8 mouse cellular contexts compared by ENCODE assay signal in genomic region chr4:62629905-62630304, GRCm38 (mm10).
DNase-seq lines count a peak whose midpoint lies in the region; ATAC-seq and TF ChIP-seq lines count a peak whose summit lies in the region.

No protein-coding gene starts in this region.

- WGBS in heart, embryonic 13.5 days: 20% methylated on average over 4 of the region's 4 CpGs
- 47% methylated on average over 4 of the region's 4 CpGs for WGBS in heart, embryonic 16.5 days
- 74% methylated on average over 4 of the region's 4 CpGs for WGBS in small intestine, adult 2 months
- WGBS in midbrain, postnatal 0 days: 59% methylated on average over 4 of the region's 4 CpGs

- no peak for DNase-seq in heart, postnatal 4 days
- DNase-seq in CD4-positive helper T cell, adult 2 months (ENCODE audit: low read depth, low spot score): peak; percentile 79
- DNase-seq in urinary bladder, postnatal 14 days (ENCODE audit: low spot score): no peak
- DNase-seq in yolk sac, embryonic 10.5 days (ENCODE audit: low spot score): no peak
- no peak for DNase-seq in midbrain, postnatal 0 days (ENCODE audit: low spot score)

- peak overlapping the region; percentile 59; the same call in 1 of the 2 replicates for H3K27ac ChIP-seq in heart, embryonic 13.5 days (replicated peaks)
- H3K27ac ChIP-seq in heart, embryonic 16.5 days (ENCODE audit: low read length): peak overlapping the region; percentile 44
- H3K27ac ChIP-seq in small intestine, adult 2 months (ENCODE audit: insufficient read depth, low read depth, low read length): peak overlapping the region; percentile 72
- no peak overlapping the region for H3K27ac ChIP-seq in midbrain, postnatal 0 days (ENCODE audit: low read depth, low read length)

- H3K9ac ChIP-seq in heart, embryonic 13.5 days: peak overlapping the region; percentile 50
- no peak overlapping the region for H3K9ac ChIP-seq in heart, embryonic 16.5 days (ENCODE audit: low read length)
- no peak overlapping the region for H3K9ac ChIP-seq in midbrain, postnatal 0 days (replicated peaks; ENCODE audit: low read length, poor library complexity, severe bottlenecking)

- H3K27me3 ChIP-seq in heart, embryonic 13.5 days (replicated peaks): peaks cover 60% of the 10 kb centered on the region
- H3K27me3 ChIP-seq in heart, embryonic 16.5 days (ENCODE audit: control insufficient read depth, insufficient read depth, low read length): peaks cover 6% of the 10 kb centered on the region
- no peaks in the 10 kb centered on the region for H3K27me3 ChIP-seq in small intestine, adult 2 months (ENCODE audit: control insufficient read depth, insufficient read depth, low read length)
- no peaks in the 10 kb centered on the region for H3K27me3 ChIP-seq in midbrain, postnatal 0 days (ENCODE audit: insufficient read depth, low read length)

- no peaks in the 10 kb centered on the region for H3K9me3 ChIP-seq in heart, embryonic 13.5 days
- H3K9me3 ChIP-seq in heart, embryonic 16.5 days (replicated peaks; ENCODE audit: control insufficient read depth, low read length): no peaks in the 10 kb centered on the region
- H3K9me3 ChIP-seq in midbrain, postnatal 0 days (ENCODE audit: low read length): no peaks in the 10 kb centered on the region

- TF ChIP-seq CTCF in small intestine, adult 2 months (IDR thresholded peaks at IDR 0.05; ENCODE audit: extremely low read depth, insufficient read length, insufficient replicate concordance, low read depth, low read length): no peak
- TF ChIP-seq CTCF in midbrain, postnatal 0 days (IDR thresholded peaks at IDR 0.05): no peak

- H3K4me2 ChIP-seq in heart, embryonic 13.5 days: no peak overlapping the region
- H3K4me2 ChIP-seq in heart, embryonic 16.5 days (ENCODE audit: low read depth, low read length): no peak overlapping the region
- no peak overlapping the region for H3K4me2 ChIP-seq in midbrain, postnatal 0 days (ENCODE audit: low read depth, low read length, poor library complexity, severe bottlenecking)

- H3K4me1 ChIP-seq in heart, embryonic 13.5 days: peaks cover 82% of the 10 kb centered on the region
- H3K4me1 ChIP-seq in heart, embryonic 16.5 days (ENCODE audit: control insufficient read depth, insufficient read depth, low read length): peaks cover 47% of the 10 kb centered on the region
- H3K4me1 ChIP-seq in small intestine, adult 2 months (ENCODE audit: control insufficient read depth, insufficient read depth, insufficient read length, low read length): peaks cover 52% of the 10 kb centered on the region
- 0 out of 2 replicates have a peak, but pooled peaks cover 7% of the 10 kb centered on the region for H3K4me1 ChIP-seq in midbrain, postnatal 0 days (ENCODE audit: insufficient read depth, low read length)

- TF ChIP-seq POLR2A in small intestine, adult 2 months (IDR thresholded peaks at IDR 0.05; ENCODE audit: low read depth, low read length): no peak

- no peak for ATAC-seq in heart, embryonic 13.5 days (ENCODE audit: extremely low read depth, insufficient number of reproducible peaks, low FRiP score, low TSS enrichment)
- ATAC-seq in heart, embryonic 16.5 days (replicated peaks; ENCODE audit: extremely low read depth, insufficient read depth, low FRiP score): no peak
- ATAC-seq in midbrain, postnatal 0 days (ENCODE audit: low FRiP score): no peak

- peaks cover 22% of the 10 kb centered on the region; the same call in 1 of the 2 replicates for H3K36me3 ChIP-seq in heart, embryonic 13.5 days
- H3K36me3 ChIP-seq in heart, embryonic 16.5 days (ENCODE audit: control insufficient read depth, insufficient read depth): no peaks in the 10 kb centered on the region; the same call in 1 of the 2 replicates
- H3K36me3 ChIP-seq in small intestine, adult 2 months (ENCODE audit: control insufficient read depth, insufficient read depth, low read length): peaks cover 3% of the 10 kb centered on the region; the same call in 1 of the 2 replicates
- H3K36me3 ChIP-seq in midbrain, postnatal 0 days (ENCODE audit: insufficient read depth, low read length): no peaks in the 10 kb centered on the region

- no peak overlapping the region for H3K4me3 ChIP-seq in heart, embryonic 13.5 days
- no peak overlapping the region for H3K4me3 ChIP-seq in heart, embryonic 16.5 days (ENCODE audit: low read length)
- no peak overlapping the region for H3K4me3 ChIP-seq in small intestine, adult 2 months (ENCODE audit: low read depth, low read length)
- H3K4me3 ChIP-seq in midbrain, postnatal 0 days (ENCODE audit: low read depth, low read length): no peak overlapping the region
